Mouse (Mus musculus) ovary, postnatal 10 days (tissue): ENCODE data around the gene Grin3b.

ENCODE experiments used
- DNase-seq: peaks from one replicate; pipeline ENCODE4 v3.0.0; 2022; ENCODE audit warnings: low spot score

Gene Grin3b

GRCm38 (mm10) chr10:79988506-79989271 is 18.2 kb downstream of the Grin3b start, which contains the start of gene Cnn2:
Cnn2 (plus strand) TSS chr10:79988584.
- peak; percentile 51 for DNase-seq

- no peak for DNase-seq
Measured at GRCm38 (mm10) chr10:79989272-79989786, 18.8 kb downstream of the Grin3b start.

- DNase-seq: no peak
Measured at GRCm38 (mm10) chr10:79989870-79990269, 19.4 kb downstream of the Grin3b start.

GRCm38 (mm10) chr10:79991099-79991498 is 20.6 kb downstream of the Grin3b start:
- no peak for DNase-seq

- no peak for DNase-seq
Measured at GRCm38 (mm10) chr10:79991548-79991947, 21.0 kb downstream of the Grin3b start.

GRCm38 (mm10) chr10:79994397-79995115 is 24.0 kb downstream of the Grin3b start:
- no peak for DNase-seq

- no peak for DNase-seq
Measured at GRCm38 (mm10) chr10:79995636-79996035, 25.1 kb downstream of the Grin3b start.

- peak; percentile 89 for DNase-seq
Measured at GRCm38 (mm10) chr10:79996272-79997033, 25.9 kb downstream of the Grin3b start, which contains the start of gene Abca7. Abca7 (plus strand) TSS chr10:79996494.

GRCm38 (mm10) chr10:79997034-79997760 is 26.7 kb downstream of the Grin3b start:
- DNase-seq: peak; percentile 45

GRCm38 (mm10) chr10:79997819-79998218 is 27.3 kb downstream of the Grin3b start:
- DNase-seq: no peak

- DNase-seq: no peak
Measured at GRCm38 (mm10) chr10:80001945-80002344, 31.4 kb downstream of the Grin3b start.

- DNase-seq: no peak
Measured at GRCm38 (mm10) chr10:80002829-80003228, 32.3 kb downstream of the Grin3b start.

- DNase-seq: no peak
Measured at GRCm38 (mm10) chr10:80003374-80004232, 33.1 kb downstream of the Grin3b start.

GRCm38 (mm10) chr10:80004233-80004705 is 33.8 kb downstream of the Grin3b start:
- no peak for DNase-seq

- no peak for DNase-seq
Measured at GRCm38 (mm10) chr10:80011740-80012139, 41.2 kb downstream of the Grin3b start.

GRCm38 (mm10) chr10:80013609-80014008 is 43.1 kb downstream of the Grin3b start:
- no peak for DNase-seq

- no peak for DNase-seq
Measured at GRCm38 (mm10) chr10:80014484-80015290, 44.2 kb downstream of the Grin3b start.

GRCm38 (mm10) chr10:80015583-80015982 is 45.1 kb downstream of the Grin3b start:
- DNase-seq: no peak

GRCm38 (mm10) chr10:80016511-80016910 is 46.0 kb downstream of the Grin3b start, which contains the start of gene Arhgap45:
Arhgap45 (plus strand) TSS chr10:80016653.
- DNase-seq: no peak
